Mouse (Mus musculus): ENCODE data around the gene Twsg1. TPM values are rescaled to one million over a fixed set of nuclear protein-coding genes. Genes with fewer than 3 reads are reported as not detected.

Twsg1 gene
- polyA plus RNA-seq, 1 experiment from 2014 or later: 121 TPM

DNA sequence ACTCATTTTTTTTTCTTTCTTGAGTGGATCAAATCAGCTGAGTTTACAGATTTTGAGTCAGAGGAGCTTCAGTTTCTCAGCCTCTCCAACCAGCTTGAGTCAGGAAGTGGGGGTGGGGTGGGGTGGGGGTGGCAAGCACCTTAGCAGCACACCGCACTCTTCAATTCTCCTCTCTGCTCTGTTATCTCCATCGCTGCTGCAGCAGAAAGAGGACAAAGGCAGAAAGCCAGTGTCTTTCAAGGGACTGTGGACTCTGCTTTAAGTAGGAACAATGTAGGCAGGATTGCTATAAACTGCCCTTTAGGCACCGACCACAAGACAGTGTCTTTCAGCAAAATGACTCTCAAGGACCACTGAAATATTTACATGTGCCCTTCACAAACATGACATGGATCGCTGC lies 2.9 kb upstream of the Twsg1 start:
- Histone ChIP-seq H3K27ac (no peak overlapping the region), H3K4me3 (replicated peaks) (no peak overlapping the region), H3K4me2 (no peak overlapping the region), H3K36me3 (no peaks in the 10 kb centered on the region), H3K9ac (replicated peaks) (no peak overlapping the region; the same call in 1 of the 2 replicates), H3K9me3 (no peaks in the 10 kb centered on the region), H3K27me3 (no peaks in the 10 kb centered on the region), H3K4me1 (replicated peaks) (no peaks in the 10 kb centered on the region)
- ATAC-seq (ENCODE audit: insufficient number of reproducible peaks, insufficient read depth, low FRiP score, low TSS enrichment, low read depth): no peak
- WGBS: 72% methylated on average over 4 of the region's 4 CpGs

DNA sequence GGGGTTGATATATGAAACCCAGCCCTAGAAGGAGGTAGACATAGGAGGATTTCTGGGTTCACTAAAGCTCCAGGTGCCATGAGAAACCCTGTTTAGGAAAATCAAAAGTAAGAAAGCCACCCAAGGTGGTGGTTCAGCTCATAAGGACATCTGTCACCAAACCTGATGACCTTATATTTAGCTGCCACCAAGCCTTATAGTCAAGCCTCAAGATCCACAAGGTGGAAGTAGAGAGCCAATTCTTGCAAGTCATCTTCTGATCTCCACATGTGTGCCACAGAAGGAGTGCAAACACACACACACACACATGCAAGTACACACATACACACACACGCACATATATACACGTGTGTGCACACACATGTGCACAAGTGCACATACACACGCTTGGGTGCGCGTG lies 1.1 kb upstream of the Twsg1 start:
- no peak overlapping the region for H3K4me3 ChIP-seq (replicated peaks)
- no peaks in the 10 kb centered on the region for H3K27me3 ChIP-seq
- WGBS: 82% methylated on average over 5 of the region's 5 CpGs
- no peak overlapping the region for H3K9ac ChIP-seq (replicated peaks)
- no peak for ATAC-seq (ENCODE audit: insufficient number of reproducible peaks, insufficient read depth, low FRiP score, low TSS enrichment, low read depth)
- H3K4me1 ChIP-seq (replicated peaks): no peaks in the 10 kb centered on the region
- peaks cover 15% of the 10 kb centered on the region for H3K36me3 ChIP-seq
- no peak overlapping the region for H3K27ac ChIP-seq
- H3K9me3 ChIP-seq: no peaks in the 10 kb centered on the region
- H3K4me2 ChIP-seq: no peak overlapping the region

DNA sequence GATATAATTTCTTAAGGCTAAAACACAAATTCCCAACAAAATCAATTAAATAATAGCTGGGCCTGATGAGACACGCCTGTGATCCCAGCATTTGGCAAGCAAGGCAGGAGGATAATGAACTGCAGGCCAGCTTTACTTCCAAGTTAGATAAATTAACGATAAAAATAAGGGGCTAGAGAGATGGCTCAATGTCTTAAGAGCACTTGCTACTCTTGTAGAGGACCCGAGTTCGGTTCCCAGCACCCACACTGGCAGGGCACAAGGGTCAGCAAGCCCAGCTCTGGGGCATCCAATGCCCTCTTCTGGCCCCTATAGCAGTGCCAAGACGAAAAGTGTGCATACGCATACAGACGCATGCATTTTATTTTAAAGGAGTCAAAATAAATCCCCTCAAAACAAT lies 843 bp downstream of the Twsg1 start:
- Histone ChIP-seq H3K4me2 (peak overlapping the region; percentile 65), H3K36me3 (peaks cover 32% of the 10 kb centered on the region), H3K27me3 (no peaks in the 10 kb centered on the region), H3K4me1 (replicated peaks) (no peaks in the 10 kb centered on the region), H3K9me3 (no peaks in the 10 kb centered on the region), H3K4me3 (replicated peaks) (peak overlapping the region; percentile 92), H3K9ac (replicated peaks) (peak overlapping the region; percentile 96), H3K27ac (peak overlapping the region; percentile 94)
- ATAC-seq (ENCODE audit: insufficient number of reproducible peaks, insufficient read depth, low FRiP score, low TSS enrichment, low read depth): 0 out of 2 replicates have a peak, but pooled peaks have one; percentile 7
- WGBS: 38% methylated on average over 7 of the region's 7 CpGs

DNA sequence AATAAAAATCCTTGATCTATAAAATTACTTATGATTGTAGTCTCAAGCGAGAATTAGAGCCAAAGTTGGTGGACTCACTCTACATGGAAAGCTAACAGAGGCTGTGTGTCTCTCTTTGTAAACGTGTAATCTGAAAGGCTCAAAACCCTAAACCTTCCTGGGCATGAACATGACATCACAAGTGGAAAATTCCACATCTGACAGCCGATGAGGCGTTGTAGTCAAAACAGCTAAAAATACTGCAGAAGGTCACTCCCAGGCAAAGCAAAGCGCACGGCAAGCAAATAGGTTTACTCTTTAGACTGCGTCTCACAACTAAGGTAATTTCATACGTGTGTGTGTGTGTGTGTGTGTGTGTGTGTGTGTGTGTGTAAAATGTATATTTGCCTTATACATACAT lies 3.7 kb downstream of the Twsg1 start:
- no peak overlapping the region for H3K27ac ChIP-seq
- peaks cover 7% of the 10 kb centered on the region for H3K4me1 ChIP-seq (replicated peaks)
- peaks cover 41% of the 10 kb centered on the region for H3K36me3 ChIP-seq
- H3K9me3 ChIP-seq: no peaks in the 10 kb centered on the region
- ATAC-seq (ENCODE audit: insufficient number of reproducible peaks, insufficient read depth, low FRiP score, low TSS enrichment, low read depth): no peak
- WGBS: 94% methylated on average over 8 of the region's 8 CpGs
- no peak overlapping the region for H3K4me2 ChIP-seq
- H3K9ac ChIP-seq (replicated peaks): no peak overlapping the region
- H3K4me3 ChIP-seq (replicated peaks): no peak overlapping the region
- H3K27me3 ChIP-seq: no peaks in the 10 kb centered on the region

DNA sequence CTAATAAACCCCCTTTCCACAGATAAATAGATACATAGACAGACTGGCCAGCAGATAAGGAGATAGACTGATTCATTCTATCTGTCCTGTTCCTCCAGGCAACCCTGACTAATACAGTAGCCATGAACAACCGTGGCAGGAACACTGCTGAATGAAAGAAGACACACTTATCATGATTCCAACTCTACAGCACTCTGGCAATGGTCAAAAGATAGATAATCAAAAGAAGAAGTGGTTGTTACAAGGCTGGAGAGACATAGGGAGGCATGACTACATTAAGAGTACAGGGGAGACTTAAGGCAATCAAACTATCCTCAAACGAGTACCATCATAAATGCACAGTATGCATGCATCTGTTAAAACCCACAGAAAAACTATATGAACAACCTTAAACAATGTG lies 5.6 kb downstream of the Twsg1 start:
- no peak overlapping the region for H3K27ac ChIP-seq
- peaks cover 7% of the 10 kb centered on the region for H3K4me1 ChIP-seq (replicated peaks)
- WGBS: 90% methylated on average over 2 of the region's 2 CpGs
- H3K9me3 ChIP-seq: no peaks in the 10 kb centered on the region
- H3K36me3 ChIP-seq: peaks cover 43% of the 10 kb centered on the region
- H3K27me3 ChIP-seq: no peaks in the 10 kb centered on the region
- H3K9ac ChIP-seq (replicated peaks): no peak overlapping the region
- H3K4me2 ChIP-seq: no peak overlapping the region
- H3K4me3 ChIP-seq (replicated peaks): no peak overlapping the region
- no peak for ATAC-seq (ENCODE audit: insufficient number of reproducible peaks, insufficient read depth, low FRiP score, low TSS enrichment, low read depth)

DNA sequence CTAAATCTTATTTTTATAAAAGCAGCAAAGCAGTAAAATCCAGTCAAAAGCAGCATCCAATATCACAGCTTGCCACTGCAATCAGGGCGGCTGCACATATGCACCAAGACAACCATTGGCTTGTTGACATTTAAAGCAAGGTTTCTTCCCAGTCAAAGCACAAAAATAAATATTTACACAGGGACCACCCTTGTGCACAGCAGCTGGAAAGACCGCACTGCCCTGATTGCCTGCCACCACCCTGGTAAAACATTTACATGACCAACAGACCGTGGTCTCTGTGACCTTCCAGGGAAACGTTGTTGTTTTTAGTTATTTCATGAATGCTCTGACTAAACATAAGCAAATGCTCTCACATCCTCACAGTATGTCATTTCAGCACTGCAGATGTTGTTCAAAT lies 8.6 kb downstream of the Twsg1 start:
- H3K27me3 ChIP-seq: no peaks in the 10 kb centered on the region
- H3K4me3 ChIP-seq (replicated peaks): no peak overlapping the region
- H3K27ac ChIP-seq: peak overlapping the region; percentile 35; the same call in 1 of the 2 replicates
- peaks cover 46% of the 10 kb centered on the region for H3K36me3 ChIP-seq
- H3K9ac ChIP-seq (replicated peaks): no peak overlapping the region
- H3K4me2 ChIP-seq: no peak overlapping the region
- WGBS: 76% methylated on average over 4 of the region's 4 CpGs
- H3K9me3 ChIP-seq: no peaks in the 10 kb centered on the region
- H3K4me1 ChIP-seq (replicated peaks): peaks cover 12% of the 10 kb centered on the region
- ATAC-seq (ENCODE audit: insufficient number of reproducible peaks, insufficient read depth, low FRiP score, low TSS enrichment, low read depth): no peak

DNA sequence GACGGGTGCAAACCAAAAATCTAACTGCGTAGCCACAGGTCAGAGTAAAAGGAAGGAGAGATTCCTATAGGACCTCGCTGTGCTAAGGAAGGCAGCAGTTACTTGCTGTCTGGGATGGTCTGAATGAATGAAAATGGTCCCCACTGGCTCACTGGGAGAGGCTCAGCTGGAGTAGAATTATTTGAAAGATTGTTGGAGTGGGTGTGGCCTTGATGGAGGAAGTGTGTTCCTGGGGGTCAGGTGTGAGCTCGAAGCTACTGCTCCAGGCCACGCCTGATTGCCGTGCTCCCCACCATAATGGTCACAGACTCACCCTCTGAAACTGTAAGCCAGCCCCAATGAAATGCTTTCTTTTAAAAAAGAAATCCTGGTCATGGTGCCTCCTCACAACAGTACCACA lies 9.8 kb downstream of the Twsg1 start:
- Histone ChIP-seq H3K4me1 (replicated peaks) (peaks cover 12% of the 10 kb centered on the region), H3K9me3 (no peaks in the 10 kb centered on the region), H3K4me3 (replicated peaks) (no peak overlapping the region), H3K4me2 (no peak overlapping the region), H3K9ac (replicated peaks) (no peak overlapping the region), H3K27me3 (no peaks in the 10 kb centered on the region), H3K36me3 (peaks cover 46% of the 10 kb centered on the region), H3K27ac (0 out of 2 replicates have a peak overlapping the region, but pooled peaks have one; percentile 17)
- no peak for ATAC-seq (ENCODE audit: insufficient number of reproducible peaks, insufficient read depth, low FRiP score, low TSS enrichment, low read depth)
- WGBS: 90% methylated on average over 6 of the region's 6 CpGs

DNA sequence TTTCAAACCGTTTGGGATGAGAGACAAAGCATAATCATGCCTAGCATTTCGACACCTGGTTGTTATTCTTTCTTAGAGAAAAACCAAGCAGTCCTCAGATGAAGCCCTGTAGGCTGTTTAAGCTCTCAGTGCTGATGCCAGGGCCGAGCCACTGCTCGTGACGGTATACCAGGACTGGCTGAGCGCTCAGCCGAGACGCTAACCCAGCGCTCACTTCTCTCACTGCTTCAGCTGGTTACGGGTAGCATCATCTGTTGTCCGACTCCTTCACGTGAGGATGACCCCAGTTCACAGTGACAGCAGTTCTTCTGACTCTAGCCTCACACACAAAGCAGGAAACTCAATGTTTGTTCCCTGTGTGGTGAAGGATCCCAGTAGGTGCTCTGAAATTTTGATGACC lies 10.8 kb downstream of the Twsg1 start:
- H3K27me3 ChIP-seq: no peaks in the 10 kb centered on the region
- no peak for ATAC-seq (ENCODE audit: insufficient number of reproducible peaks, insufficient read depth, low FRiP score, low TSS enrichment, low read depth)
- H3K4me1 ChIP-seq (replicated peaks): peaks cover 12% of the 10 kb centered on the region
- H3K9me3 ChIP-seq: no peaks in the 10 kb centered on the region
- H3K4me3 ChIP-seq (replicated peaks): no peak overlapping the region
- no peak overlapping the region for H3K4me2 ChIP-seq
- peaks cover 45% of the 10 kb centered on the region for H3K36me3 ChIP-seq
- WGBS: 86% methylated on average over 12 of the region's 12 CpGs
- H3K9ac ChIP-seq (replicated peaks): no peak overlapping the region
- H3K27ac ChIP-seq: 0 out of 2 replicates have a peak overlapping the region, but pooled peaks have one; percentile 50

DNA sequence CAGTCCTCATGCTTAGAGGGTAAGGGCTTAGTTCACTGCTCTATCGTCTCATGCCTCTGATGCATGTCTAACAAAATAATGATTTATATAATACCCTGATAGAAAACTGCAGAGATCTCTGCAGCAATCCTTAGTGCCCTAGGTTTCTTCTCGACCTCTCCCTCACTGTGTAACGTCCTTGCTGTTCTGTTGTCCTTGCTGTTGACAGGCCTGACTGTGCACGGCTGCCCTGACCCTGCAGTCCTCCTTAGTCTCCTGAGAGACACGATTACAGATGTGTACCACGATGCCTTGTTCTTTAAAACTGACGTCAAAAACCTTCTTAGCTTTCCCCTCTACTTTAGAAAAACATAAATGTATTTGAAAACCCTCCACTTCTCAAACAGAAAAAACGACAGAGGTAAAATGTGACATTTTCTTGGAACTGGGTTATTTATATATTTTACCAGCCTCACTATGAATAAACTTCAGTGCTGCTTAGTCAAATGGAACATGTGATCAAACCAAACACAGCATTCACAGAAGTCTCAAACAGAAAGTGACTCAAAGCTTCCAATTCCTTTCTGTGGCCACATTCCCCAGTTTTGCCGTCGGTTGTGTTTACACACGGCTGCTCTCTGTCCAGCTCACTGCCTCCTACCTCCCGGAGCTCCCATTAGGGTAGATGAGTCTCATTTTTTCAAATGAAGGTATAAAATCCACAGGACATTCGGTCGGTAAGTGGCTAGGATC lies 11.4 kb downstream of the Twsg1 start:
- Histone ChIP-seq H3K36me3 (peaks cover 44% of the 10 kb centered on the region), H3K27ac (peak overlapping the region; percentile 50; the same call in 1 of the 2 replicates), H3K4me2 (no peak overlapping the region), H3K4me3 (replicated peaks) (no peak overlapping the region), H3K27me3 (no peaks in the 10 kb centered on the region), H3K9me3 (no peaks in the 10 kb centered on the region), H3K9ac (replicated peaks) (no peak overlapping the region), H3K4me1 (replicated peaks) (peaks cover 12% of the 10 kb centered on the region)
- 83% methylated on average over 14 of the region's 14 CpGs for WGBS
- ATAC-seq (ENCODE audit: insufficient number of reproducible peaks, insufficient read depth, low FRiP score, low TSS enrichment, low read depth): no peak

DNA sequence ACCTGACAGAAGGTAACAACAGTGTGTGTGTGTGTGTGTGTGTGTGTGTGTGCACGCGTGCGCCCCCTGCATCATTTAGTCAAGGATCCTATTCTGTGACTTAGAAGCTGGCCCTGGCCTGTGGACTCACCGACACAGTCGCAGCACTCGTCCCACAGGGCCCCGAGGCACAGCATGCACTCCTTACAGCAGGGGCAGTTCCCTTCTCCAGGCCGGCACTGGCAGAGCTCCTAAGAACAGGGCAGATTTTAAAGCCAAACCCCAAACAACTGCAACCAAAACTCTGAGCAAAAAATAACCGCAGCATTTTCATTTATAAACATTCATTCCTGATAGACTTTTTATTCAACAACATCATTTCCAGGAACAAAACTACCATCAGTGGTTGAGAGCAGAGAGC lies 13.4 kb downstream of the Twsg1 start:
- 92% methylated on average over 9 of the region's 9 CpGs for WGBS
- no peaks in the 10 kb centered on the region for H3K9me3 ChIP-seq
- H3K9ac ChIP-seq (replicated peaks): no peak overlapping the region
- H3K4me3 ChIP-seq (replicated peaks): no peak overlapping the region
- no peak overlapping the region for H3K27ac ChIP-seq
- H3K27me3 ChIP-seq: no peaks in the 10 kb centered on the region
- ATAC-seq (ENCODE audit: insufficient number of reproducible peaks, insufficient read depth, low FRiP score, low TSS enrichment, low read depth): no peak
- peaks cover 5% of the 10 kb centered on the region; the same call in 1 of the 2 replicates for H3K4me1 ChIP-seq (replicated peaks)
- H3K4me2 ChIP-seq: no peak overlapping the region
- peaks cover 57% of the 10 kb centered on the region for H3K36me3 ChIP-seq

DNA sequence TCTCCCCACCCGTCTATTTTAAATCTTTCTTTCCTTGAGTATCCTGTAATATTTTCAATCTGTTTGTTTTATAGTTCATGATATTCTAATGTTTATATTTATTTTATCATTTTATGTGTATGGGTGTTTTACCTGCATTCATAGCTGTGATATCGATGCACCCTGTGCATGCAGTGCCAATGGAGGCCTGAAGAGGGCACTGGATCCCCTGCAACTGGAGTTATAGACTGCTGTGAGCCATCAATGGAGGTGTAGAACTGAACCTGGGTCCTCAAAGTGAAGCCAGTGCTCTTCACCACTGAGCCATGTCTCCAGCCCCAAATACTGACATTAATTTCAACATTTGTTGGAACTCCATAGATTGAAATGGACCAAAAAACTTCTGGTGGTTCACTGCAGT lies 17.3 kb downstream of the Twsg1 start:
- WGBS: 98% methylated on average over 2 of the region's 2 CpGs
- no peak for ATAC-seq (ENCODE audit: insufficient number of reproducible peaks, insufficient read depth, low FRiP score, low TSS enrichment, low read depth)
- Histone ChIP-seq H3K4me3 (replicated peaks) (no peak overlapping the region), H3K9ac (replicated peaks) (no peak overlapping the region), H3K4me2 (no peak overlapping the region), H3K36me3 (peaks cover 72% of the 10 kb centered on the region), H3K9me3 (no peaks in the 10 kb centered on the region), H3K27me3 (no peaks in the 10 kb centered on the region), H3K27ac (no peak overlapping the region), H3K4me1 (replicated peaks) (no peaks in the 10 kb centered on the region; the same call in 1 of the 2 replicates)

DNA sequence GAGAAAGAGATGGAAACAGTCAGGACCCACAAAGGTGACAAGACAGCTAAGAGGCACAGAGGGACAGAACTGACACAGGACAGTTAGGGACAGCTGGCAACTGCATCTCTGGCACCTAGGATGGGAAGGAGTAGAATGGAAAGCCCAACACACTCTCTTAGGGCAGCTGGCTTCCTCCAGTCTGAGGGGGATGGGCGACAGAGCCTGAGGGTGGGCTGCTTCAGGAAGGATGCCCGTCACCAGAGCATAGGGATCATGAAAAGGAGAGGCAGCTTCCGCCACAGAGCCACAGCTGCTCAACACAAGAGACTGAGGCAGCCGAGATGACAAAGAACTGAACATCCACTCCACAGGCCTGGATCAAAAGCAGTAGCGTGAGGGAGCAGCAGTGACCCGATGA lies 19.5 kb downstream of the Twsg1 start:
- Histone ChIP-seq H3K27ac (no peak overlapping the region), H3K9ac (replicated peaks) (peak overlapping the region; percentile 42; the same call in 1 of the 2 replicates), H3K9me3 (no peaks in the 10 kb centered on the region), H3K27me3 (no peaks in the 10 kb centered on the region), H3K36me3 (peaks cover 78% of the 10 kb centered on the region), H3K4me3 (replicated peaks) (no peak overlapping the region), H3K4me1 (replicated peaks) (no peaks in the 10 kb centered on the region; the same call in 1 of the 2 replicates), H3K4me2 (no peak overlapping the region)
- ATAC-seq (ENCODE audit: insufficient number of reproducible peaks, insufficient read depth, low FRiP score, low TSS enrichment, low read depth): no peak
- WGBS: 58% methylated on average over 6 of the region's 6 CpGs

All from limb, embryonic 12.5 days (tissue).